Mouse (Mus musculus): ENCODE measurements at regions not wholly inside any gene's neighbourhood (a gene's known extent, or its start where the extent isn't known, plus 50 kb on each side); places are given as distances from the start of the nearest gene placed in this dataset.
"Not testable (repeated sequence)": the region's sequence is repeated elsewhere in the genome, so short reads cannot be mapped to it uniquely, and the experiment has no call there.

GRCm38 (mm10) chr7:137649650-137650049 lies 212.2 kb downstream of the Glrx3 start:
- DNase-seq: no peak

DNA sequence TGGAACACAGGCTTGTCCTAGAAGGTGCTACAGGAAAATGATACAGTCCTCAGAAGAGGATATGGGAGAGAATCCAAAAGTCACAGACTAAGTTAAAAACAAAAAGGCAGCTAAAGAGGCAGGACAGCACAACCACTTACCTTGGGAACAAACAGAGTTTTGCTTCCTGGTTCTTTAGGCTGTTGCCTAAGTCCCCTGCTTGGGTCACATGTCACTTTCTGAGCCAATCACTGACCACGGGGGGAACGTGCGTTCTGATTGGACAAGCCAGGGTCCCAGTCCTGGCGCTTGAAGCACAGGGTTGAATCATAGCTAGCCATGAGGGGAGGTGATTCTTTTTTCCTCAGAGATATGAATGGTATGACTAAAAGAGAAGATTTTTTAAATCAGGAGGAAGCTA lies 216.4 kb downstream of the Glrx3 start:
- DNase-seq: no peak

DNA sequence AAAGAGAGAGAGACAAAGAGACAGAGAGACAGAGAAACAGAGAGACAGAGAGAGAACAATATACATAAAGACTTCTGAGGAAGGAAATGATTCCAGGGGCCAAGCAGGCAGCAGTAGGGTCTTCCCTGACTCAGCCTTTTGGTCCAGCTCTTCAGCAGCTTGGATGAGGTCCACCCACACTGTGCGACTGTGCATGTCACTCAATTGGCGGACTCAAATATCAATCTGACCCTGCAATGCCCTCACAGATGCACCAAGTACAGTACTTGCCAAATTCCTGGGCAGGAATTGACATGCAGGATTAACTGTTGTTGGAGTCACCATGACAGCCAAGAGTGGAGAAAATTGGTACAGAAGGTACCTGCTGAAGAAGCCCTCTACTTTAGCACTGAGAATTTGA lies 229.8 kb downstream of the Glrx3 start:
- no peak for DNase-seq

DNA sequence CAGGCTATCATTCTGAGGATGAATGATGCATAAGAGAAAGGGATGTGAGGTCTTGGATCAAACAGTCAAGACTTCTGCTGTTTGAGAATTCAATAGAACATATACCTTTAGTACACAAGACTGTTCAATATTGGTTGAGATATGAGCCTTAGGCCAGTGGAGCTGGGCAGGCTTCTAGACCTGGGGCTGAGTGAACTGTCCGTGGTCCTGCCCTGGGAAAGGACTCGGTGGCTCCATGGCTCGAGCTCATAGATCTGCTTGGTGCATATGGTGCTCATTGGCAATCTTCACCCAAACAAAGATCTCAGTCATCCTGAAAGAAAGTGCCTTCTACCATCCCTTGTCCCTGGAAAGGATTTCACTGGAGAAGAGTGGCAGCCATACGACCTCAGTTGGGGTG lies 233.7 kb downstream of the Glrx3 start:
- no peak for DNase-seq

- no peak for DNase-seq
Observed at GRCm38 (mm10) chr7:137674596-137674995, 237.2 kb downstream of the Glrx3 start.

DNA sequence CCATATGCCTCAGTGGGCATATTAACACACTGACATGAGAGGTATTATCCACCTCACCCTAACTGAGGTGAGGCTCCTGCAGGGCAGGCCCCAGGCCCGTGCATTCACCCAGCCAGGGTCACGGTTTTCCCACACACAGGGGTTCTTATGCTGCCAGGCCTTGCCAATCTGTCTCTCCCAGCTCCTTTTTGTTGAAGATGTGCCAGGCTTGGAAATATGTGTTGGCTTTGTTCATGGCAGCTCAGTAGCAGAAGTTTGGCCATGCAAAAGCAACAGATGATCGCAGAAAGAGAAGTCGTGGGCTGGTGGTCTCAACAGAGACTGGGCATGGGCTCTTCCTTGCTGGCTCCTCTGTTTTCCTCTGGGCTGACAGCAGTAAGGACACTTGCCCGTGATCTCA lies 238.0 kb downstream of the Glrx3 start:
- DNase-seq: no peak

GRCm38 (mm10) chr7:137684826-137685225 lies 247.4 kb downstream of the Glrx3 start:
- DNase-seq: no peak

DNA sequence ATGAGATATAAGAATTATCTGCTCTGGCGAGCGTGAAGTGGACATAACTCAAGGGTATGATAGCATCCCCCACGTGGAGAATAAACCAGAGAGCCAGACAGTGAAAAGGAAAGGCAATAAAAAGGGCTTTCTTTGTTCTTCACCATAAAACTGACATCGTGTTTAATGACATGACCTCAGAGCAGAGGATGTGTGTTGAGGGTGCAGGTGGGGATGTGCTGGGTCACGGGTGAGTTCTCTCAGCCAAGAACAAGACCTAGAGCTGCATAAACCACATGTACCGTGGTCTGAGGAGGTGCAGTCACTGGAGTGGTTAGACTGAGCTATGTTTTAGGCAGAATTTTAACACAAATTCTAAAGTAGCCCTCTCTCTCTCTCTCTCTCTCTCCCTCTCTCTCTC lies 247.9 kb downstream of the Glrx3 start:
- no peak for DNase-seq

DNA sequence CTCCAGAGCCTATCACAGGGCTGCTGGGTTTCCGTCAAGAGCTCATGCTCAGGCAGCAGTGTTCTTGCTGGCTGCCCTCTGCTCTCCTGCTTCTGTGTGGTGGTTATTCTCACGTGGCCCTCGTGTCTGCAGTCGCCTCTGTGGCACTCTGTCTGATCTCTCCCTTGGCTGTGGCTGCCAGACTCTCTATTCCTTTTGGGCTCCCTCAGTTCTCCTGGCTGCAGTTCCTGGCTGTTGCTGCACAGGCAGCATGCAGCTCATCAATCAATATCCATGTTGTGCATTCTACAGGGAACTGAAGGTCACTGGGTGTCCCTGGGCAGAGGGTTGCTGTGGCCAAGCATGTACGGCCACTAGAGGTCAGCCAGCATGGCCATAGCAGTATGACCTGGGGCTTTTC lies 259.4 kb downstream of the Glrx3 start:
- no peak for DNase-seq

DNA sequence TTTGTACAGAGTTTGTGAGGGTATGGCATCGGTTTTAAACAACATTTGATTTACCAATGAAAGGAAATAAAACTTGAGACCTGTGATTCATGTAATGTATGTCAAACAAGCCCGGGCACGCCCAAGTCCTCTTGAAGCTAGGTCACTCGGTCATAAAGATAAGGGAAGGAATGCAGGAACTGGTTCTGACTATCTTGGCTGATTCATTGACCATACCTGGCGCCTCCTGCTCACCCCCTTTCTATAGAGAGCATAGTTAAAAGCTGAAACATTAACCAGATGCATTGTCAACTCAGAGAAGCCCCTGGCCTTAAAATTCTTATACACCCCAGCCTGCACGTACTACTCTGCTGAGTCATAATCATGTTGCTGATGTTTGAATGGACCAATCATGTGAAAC lies 261.1 kb downstream of the Glrx3 start:
- not testable (repeated sequence) for DNase-seq

- no peak for DNase-seq
Observed at GRCm38 (mm10) chr7:137712862-137713261, 275.4 kb downstream of the Glrx3 start.

GRCm38 (mm10) chr7:137713856-137714255 lies 276.4 kb downstream of the Glrx3 start:
- no peak for DNase-seq

DNA sequence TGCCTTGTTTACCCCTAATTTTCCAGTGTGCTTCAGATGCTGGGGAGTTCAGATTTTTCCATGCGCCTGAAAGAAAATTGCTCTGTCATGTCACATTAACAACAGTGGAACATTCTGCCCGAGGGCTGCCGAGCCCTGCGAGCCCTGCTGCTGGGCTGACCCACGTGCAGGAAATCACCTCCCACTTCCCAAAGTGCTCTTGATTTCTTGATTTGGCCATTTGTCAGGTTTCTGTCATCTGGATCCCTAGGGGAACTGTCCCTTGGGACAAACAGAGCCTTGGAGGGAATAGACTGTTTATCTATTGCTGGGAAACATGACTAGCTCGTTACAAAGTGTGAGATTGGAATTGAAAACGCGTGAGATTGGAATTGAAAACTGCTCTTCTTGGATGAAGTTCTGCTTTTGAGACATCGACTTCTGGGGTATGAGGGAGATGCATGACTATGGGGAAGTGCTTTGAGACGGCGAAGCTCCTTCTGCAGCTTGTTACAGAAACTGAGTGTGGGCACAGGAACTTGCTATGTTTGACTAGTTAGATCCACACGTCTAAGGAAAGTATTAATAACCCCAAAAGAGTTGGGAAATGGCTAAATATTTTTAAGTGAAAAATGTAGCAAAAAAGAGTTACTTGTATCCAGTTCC lies 277.0 kb downstream of the Glrx3 start:
- no peak for DNase-seq

DNA sequence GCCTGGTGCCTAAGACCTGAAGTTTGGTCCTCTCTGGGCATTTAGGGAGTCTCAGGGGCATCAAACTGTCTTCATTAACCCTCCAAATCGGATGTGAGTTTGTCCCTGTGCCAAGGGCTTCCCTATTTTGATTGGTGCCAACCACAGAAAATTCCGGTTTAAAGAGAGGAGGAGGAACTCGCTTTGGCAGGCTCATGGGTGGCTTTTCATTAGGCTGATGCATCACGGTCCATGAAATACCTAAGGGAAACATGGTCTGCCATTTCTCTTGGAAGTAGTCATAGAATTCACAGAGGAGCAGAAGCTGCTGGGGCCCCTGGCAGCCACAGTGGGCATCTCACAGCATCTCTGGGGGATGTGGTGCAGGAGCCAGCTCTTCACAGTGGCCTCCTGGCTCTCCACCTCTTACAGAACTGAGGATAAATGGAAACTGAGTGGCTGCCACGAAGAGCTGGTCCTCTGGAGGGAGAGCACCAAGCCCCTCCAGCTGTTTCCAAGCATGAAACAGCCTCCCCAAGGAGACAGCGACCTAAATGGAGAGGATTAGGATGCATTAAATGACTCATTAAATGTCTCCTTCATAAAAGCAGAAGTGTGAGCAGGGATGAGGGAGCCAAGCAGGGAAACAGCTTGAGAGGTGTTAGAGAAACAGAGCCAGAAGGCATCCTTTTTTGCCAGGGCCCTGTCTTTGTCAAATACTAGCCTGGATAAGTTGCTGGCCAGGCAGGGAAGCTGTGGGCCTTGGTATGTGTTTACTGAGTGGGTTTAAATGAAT lies 277.9 kb downstream of the Glrx3 start:
- no peak for DNase-seq

DNA sequence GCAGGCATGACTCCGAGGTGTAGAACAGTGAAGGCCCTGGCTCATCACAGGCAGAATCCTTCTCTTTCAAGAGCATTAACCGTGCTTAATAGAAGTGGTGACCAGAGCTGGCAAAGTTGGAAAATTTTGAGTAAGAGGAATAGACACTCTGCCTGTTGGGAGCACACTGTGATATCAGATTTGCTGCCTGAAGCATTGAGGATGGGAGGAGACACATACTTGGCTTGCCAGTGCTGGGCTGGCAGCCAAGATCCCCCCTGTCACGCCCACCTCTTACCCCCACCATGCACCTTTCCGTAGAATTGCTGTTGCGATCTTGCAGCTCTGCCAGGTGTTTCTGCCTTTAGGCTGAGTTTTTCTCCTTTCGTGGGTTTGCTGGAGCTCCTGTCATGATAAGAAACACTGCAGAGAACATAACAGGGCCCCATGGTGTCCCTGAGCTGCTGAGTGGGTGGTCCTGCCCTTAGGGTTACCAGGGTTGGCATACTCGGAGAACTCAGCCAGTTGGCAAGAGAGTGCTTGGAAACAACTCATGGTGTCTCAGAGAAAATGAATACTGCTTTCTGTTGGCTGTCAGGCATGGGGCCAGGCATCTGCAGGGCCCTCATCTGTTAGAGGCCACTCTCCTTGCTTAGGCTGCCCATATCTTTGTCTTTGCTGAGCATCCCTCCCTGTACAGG lies 286.1 kb downstream of the Glrx3 start:
- DNase-seq: peak; percentile 10

GRCm38 (mm10) chr7:137726031-137726430 lies 288.6 kb downstream of the Glrx3 start:
- no peak for DNase-seq

DNA sequence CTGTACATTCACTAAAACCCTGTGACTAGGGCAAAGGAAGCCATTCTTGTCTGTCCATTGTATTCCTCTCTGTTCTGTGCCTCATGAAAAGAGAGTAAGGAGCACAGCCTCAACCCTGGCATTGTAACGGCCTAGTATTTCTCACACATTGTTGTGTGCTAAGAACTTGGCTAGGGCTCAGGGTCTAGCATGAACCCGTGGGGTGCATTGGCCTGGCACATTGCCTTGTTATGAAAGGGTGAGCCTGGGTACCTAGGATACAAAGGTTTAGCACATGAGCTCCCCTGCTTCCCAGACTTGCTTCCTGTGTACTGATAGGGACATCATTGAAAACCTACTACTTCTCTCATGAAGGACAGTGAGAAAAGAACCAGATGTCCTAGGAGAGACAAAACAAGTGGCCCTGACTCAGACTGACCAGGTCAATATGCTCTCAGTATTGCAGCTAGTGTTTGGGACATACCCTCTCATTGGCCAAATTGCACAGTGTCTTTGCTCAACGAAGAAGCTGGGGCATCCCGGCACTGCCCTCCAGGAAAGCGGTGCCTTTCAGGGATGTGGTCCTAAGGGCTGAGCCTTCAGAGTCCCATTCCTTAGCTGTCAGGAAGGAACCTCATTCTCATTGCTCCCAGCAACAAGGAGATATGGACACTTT lies 298.6 kb downstream of the Glrx3 start:
- DNase-seq: no peak

DNA sequence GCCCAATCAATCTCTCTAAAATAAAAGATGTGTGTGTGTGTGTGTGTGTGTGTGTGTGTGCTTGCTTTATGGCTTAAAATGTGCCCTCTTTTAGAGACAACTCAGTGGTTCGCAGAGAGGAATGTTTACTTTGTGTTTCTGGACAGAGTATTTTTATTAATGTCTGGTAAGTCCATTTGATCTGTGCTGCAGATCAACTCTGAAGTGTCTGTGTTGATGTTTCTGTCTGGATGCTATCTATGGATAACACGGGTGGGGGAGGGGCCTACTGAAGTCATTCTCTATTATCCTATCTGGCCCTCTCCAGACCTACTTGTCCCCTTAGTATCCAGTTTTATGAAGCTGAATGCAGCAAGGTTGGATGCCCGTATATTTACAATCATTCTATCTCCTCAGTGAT lies 304.3 kb downstream of the Glrx3 start:
- no peak for DNase-seq

GRCm38 (mm10) chr7:137742297-137742751 lies 304.9 kb downstream of the Glrx3 start:
- no peak for DNase-seq

- DNase-seq: no peak
Observed at GRCm38 (mm10) chr7:137745575-137745974, 308.2 kb downstream of the Glrx3 start.

- no peak for DNase-seq
Observed at GRCm38 (mm10) chr7:137745991-137746390, 308.6 kb downstream of the Glrx3 start.

GRCm38 (mm10) chr7:137748936-137749335 lies 311.5 kb downstream of the Glrx3 start:
- DNase-seq: no peak

DNA sequence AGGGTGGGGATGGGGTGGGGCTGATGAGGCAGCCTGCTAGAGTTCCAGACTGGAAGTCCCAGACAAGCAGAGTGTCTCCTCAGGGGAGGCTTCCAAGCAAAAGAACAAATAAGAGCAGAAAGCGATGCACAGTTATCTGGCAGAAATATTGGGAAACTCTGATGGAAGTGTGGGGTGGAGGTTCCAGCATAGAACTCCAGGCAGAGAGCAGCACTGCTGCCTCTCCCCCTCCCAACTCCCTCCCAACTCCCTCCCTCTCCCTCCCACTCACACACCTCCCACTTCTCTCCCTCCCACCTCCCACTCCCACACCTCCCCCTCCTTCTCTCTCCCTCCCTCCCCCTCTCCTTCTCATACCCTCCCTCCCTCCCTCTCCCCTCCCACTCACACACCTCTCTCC lies 313.3 kb downstream of the Glrx3 start:
- DNase-seq: no peak
